Mouse (Mus musculus) spleen, adult 12 weeks (tissue): ENCODE measurements around the gene Macc1.

Experiments used
- DNase-seq: peaks from one replicate; pipeline ENCODE4 v3.0.0; 2022; ENCODE audit warnings: low spot score

The Macc1 gene

GRCm38 (mm10) chr12:119511145-119511544 is 197.1 kb downstream of the Macc1 start:
- no peak for DNase-seq
